Mouse (Mus musculus) layer of hippocampus, adult 2 months (tissue): ENCODE measurements around the gene Foxi2. TPM values are rescaled to one million over a fixed set of nuclear protein-coding genes. Genes with fewer than 3 reads are reported as not detected.

Experiments used
- DNase-seq, 2 experiments: peaks; one replicate each; pipeline ENCODE4 v3.0.0; 2022; ENCODE audit warnings: low spot score in 2 of 2
- H3K27ac ChIP-seq: fragments of 200-600 bp; 2 replicates; pipeline ENCODE4 v1.8.1; 2022
- H3K4me3 ChIP-seq: fragments of 200-600 bp; 2 replicates; pipeline ENCODE4 v1.8.1; 2022; ENCODE audit warnings: mild to moderate bottlenecking
- CTCF ChIP-seq: fragments of 200-600 bp; conservative IDR thresholded peaks from 2 replicates; pipeline ENCODE4 v1.8.1; 2022; ENCODE audit warnings: antibody characterized with exemption, mild to moderate bottlenecking, moderate library complexity
- long read RNA-seq, 2 experiments: library from polyadenylated mRNA; stranded (forward); transcript quantifications; one replicate each; pipeline ENCODE4 v2.0.0; 2021; ENCODE audit warnings: borderline mapping rate in 2 of 2
- total RNA-seq, 2 experiments: library from RNA; stranded (reverse); gene quantifications; 2 replicates each; pipeline ENCODE4 v1.2.3; 2021

Gene Foxi2
- total RNA-seq, result not detected
- long read RNA-seq, experiment 1, result 0 reads
- long read RNA-seq, experiment 2, result 0 reads

DNA sequence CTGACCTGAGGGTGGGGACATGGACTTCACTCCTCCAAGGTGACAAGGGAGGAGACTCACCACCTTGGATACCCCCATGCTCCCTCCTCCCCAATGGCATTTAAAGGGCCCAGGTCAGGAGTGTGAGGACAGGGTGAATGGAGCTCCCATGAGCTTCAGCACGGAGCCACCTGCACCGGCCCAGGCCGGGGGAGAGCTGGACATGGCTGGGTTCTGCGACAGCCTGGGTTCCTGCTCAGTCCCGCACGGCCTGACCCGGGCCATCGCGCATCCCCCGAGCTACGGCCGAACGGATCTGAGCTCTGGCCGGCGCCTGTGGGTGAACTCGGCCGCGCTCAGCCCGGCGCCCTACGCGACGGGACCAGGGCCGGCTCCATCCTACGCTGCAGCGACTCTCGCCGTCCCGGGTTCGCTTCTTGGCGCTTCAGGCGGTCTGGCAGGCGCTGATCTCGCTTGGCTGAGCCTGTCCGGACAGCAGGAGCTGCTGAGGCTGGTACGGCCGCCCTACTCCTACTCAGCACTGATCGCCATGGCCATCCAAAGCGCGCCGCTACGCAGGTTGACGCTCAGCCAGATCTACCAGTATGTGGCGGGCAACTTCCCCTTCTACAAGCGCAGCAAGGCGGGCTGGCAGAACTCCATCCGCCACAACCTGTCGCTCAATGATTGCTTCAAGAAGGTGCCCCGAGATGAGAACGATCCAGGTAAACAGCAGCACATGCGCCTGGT is at the start of gene Foxi2:
Gene Foxi2 (plus strand): TSS at position 72 of the 729 bp plus-strand sequence.
- no peak within 1 kb of the TSS for H3K27ac ChIP-seq
- no peak for TF ChIP-seq CTCF
- peak within 1 kb of the TSS; percentile 23 for H3K4me3 ChIP-seq
- DNase-seq, result no peak

DNA sequence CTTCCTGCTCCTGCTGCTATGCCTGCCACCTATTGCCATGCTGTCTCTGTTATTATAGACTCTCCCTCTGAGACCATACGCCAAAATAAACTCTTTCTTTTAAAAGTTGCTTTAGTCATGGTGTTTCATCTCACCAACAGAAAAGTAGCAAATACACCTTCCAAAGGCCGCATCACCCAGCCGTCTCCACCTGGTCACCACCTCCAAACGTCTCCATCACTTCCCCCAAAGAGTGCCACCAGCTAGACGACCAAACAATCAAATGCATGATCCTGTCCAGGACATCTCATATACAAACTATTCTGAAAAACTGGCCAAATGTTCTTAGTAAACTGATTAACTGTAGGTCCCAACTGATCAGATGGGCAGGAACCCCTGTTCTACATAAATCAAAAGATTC is 45.5 kb upstream of the Foxi2 start:
- no peak for TF ChIP-seq CTCF
- Histone ChIP-seq H3K27ac (no peak overlapping the region), H3K4me3 (no peak overlapping the region)
- DNase-seq, result no peak

DNA sequence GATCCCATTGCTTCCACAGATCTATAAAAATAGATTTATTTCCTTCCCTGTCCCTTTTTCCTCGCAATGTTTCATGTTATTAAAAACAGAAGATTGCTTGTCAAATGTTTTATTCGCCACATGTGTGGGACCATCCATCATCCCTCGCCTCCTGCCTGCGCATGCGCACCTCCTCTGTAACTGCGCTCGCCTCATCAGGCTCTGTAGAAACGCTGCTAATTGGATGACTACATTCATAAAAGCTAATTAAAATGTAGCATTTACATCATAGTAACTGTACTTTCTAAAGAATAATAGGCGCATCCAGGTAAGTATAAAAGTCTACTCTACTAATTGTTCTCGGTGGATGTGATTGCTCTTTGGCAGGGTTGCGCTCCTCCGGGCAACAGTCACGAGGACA is 34.1 kb upstream of the Foxi2 start:
- TF ChIP-seq CTCF, result no peak
- H3K27ac ChIP-seq, result no peak overlapping the region
- peak; percentile 10 to 34 for DNase-seq
- H3K4me3 ChIP-seq, result peak overlapping the region; percentile 43

DNA sequence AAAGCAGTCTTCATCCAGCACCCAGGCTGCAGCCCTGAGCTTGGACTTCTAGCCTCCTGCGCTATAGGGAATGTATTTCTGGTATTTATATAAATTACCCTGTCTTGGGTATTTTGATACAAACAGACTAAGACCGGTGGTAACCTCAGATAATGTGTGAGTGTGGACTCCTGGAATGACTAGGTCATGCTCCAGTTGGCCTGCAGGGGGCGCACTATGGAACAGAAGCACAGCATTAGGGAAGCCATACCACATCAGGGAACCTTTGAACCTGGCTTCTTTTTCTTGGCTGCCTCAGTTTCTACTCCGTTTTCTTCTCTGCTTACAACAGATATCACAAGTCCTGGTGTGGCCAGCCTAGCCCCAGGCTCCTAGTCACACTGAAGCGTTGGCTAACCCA is 33.2 kb upstream of the Foxi2 start:
- no peak for DNase-seq
- Histone ChIP-seq H3K4me3 (no peak overlapping the region), H3K27ac (no peak overlapping the region)
- TF ChIP-seq CTCF, result peak; percentile 69

DNA sequence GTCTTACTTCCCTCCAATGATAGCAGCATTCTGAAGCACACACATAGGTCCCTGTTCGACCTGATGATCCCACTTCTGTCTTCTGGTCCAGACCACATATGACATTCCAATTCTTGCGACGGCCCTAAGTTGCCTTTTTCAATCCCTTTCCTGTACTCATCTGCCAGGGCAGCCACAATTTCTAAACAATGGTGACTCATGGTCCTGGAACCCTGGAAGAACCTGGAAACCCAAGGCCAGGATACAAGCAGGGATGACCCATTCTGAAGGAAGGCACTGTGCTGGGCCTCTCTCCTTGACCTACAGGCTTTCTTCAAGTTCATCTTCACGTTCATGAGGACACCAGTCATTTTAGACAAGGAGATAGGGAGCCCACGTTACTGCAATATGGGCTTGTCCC is 31.8 kb upstream of the Foxi2 start:
- no peak for DNase-seq
- no peak for TF ChIP-seq CTCF
- H3K4me3 ChIP-seq, result no peak overlapping the region
- no peak overlapping the region for H3K27ac ChIP-seq

DNA sequence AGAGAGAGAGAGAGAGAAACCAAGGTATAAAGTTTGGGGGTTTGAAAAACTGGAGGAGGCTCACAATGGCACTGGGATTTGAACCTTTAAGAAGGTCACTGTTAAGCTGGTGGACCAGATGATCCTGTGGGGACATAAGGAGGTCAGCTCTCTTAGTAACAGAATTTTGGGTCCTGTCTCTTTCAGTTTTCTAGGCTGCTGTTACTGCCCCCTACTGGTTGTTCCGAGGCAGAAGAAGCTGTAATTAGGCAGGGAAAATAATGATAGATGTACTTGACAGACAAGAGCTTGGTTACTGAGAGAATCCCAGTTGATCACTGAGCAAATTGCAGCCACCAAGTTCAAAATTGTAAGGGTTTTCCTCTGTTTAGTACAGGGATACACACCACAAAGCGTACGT is 21.1 kb upstream of the Foxi2 start:
- peak; percentile 79 for TF ChIP-seq CTCF
- Histone ChIP-seq H3K27ac (no peak overlapping the region), H3K4me3 (no peak overlapping the region)
- DNase-seq, result no peak

DNA sequence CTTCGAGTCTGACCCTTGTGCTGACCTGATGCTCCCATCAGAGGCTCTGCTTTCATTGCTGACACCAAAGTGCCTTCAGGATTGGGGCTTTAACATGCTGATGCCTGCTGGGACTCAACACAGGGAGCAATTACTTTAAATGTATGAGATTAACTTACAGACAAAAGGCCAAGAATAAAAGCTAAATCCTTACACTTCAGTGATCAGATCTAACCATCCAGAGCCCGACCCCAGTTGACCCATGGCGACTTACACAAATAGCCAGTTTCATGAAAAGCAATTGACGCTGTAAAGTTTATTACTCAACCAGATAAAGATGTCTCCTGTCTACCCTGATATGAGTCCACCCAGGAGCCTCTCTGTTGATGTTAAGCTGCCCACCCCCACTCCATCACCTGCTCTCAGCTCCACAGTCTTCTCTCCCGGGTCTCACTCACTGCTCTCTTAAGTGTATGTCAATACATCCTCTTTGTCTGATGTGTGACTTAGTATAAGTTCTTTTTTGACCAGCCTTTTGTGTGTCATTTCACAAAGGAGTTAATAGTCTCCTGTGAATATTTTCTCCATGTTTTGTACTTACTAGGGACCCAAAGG is 17.1 kb upstream of the Foxi2 start:
- Histone ChIP-seq H3K27ac (no peak overlapping the region), H3K4me3 (no peak overlapping the region)
- TF ChIP-seq CTCF, result no peak
- DNase-seq, result no peak

DNA sequence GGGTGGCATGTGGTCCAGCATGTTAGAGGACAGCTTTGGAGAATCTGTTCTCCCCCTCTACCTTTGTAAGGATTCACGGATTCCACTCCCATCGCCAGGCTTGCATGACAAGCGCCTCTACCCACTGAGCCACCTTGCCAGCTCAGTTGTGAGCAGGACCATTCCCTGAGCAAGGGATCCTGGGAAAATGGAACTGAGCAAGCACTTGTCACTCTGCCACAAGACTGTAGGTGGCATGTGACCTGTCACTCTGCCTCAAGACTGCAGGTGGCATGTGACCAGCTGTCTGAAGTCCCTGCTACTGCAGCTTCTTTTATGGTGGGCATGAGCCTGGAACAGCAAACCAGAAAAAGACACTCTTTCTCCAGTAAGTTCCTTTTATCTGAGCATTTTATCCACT is 15.7 kb upstream of the Foxi2 start:
- H3K27ac ChIP-seq, result no peak overlapping the region
- 0 out of 2 replicates have a peak, but pooled peaks have one; percentile 4 for TF ChIP-seq CTCF
- H3K4me3 ChIP-seq, result no peak overlapping the region
- DNase-seq, result no peak

DNA sequence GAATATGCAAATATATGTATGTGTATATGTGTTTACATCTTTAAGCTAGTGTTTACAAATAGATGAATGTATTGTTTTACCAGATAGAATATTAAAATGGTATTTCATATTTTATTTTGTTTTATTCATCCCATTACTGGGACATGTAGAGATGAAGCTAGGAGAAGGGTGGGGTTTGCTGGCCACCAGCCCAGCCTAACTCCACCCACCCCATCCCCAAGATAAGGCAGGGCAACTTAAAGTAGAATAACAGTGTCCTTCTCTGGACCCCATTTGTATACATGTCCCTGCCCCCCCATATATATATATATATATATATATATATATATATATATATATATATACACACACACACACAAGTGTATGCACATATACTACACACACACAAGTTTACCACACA is 14.9 kb upstream of the Foxi2 start:
- TF ChIP-seq CTCF, result no peak

DNA sequence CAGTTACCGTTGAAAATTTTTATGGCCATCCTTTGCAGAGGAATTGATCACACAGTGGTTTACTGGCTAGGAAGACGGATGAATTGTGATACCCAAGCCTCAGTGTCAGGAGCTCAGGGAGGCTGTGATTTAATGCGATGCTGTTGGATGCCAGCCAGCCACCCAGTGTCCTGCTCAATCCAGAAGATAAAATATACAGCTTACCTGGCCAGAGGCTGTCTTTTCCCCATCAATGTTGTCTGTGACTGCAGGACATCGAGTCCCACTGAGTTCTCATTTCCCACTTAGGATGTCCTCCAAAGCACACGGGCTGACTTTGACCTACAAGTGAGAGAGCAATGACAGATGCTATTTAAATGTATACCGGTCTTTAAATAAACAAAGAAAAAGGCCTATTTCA is 13.0 kb upstream of the Foxi2 start:
- no peak overlapping the region for H3K4me3 ChIP-seq
- DNase-seq, result no peak
- no peak for TF ChIP-seq CTCF
- H3K27ac ChIP-seq, result no peak overlapping the region

More for the DNA sequence above, 14.9 kb upstream of the Foxi2 start:
- Histone ChIP-seq H3K27ac (no peak overlapping the region), H3K4me3 (no peak overlapping the region)
- DNase-seq, result no peak

DNA sequence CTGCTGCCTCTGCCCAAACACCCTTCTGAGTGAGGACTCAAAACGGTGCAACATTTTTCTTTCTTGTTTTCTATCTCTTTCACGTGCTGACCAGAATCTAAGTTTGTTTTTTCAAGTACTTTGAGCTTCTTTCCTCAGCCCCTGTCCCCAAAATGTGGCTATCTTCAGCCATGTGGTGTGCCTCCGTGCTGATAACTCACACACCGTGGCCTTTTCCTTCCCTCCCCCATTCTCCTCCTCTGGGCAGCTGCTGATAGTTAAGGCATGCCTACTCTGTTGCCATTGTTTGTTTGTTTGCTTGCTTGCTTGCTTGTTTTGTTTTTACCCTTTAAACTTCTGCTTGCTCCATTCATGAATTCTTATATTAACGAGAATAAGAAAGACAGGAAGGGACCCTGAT is 12.2 kb upstream of the Foxi2 start:
- H3K27ac ChIP-seq, result no peak overlapping the region
- no peak overlapping the region for H3K4me3 ChIP-seq
- no peak for TF ChIP-seq CTCF
- DNase-seq, result no peak

DNA sequence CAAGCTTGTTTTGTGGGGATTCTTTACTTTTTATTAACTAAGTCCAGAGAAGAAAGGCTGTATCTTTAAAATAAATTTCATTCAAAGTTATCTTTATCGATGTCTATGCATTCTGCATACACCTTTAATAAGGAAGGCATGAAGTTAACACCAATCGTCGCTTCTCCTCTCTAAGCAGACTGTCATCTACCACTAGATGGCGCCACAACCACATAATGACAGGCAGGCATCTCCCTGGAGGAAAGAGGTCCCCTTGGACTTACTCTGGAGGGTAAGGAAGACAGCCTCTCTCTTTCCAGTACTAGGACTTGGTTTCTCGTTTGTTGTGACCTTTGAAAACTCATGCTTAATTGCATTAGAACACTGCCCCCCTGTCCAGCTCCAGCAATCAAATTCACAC is 6.7 kb upstream of the Foxi2 start:
- no peak overlapping the region for H3K27ac ChIP-seq
- peak; percentile 97 for TF ChIP-seq CTCF
- peak; percentile 82 to 91 for DNase-seq
- no peak overlapping the region for H3K4me3 ChIP-seq

DNA sequence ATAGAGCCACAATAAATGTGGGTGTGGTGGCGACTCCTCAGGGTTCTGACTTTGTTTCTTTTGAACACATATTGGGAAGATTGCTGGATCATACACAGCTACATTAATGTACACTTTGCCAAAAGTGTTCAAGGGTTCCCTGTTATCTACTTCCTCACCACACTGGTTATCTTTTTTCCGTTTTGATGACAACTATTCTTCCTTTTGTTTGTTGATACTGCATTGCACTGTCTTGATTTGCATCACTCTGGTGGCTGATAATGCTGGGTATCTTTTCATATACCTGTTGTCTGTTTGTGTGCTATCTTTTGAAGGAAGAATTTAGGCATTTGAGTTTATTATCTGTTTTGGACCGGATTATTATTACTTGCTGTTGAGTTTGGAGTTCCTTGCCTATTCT is 3.3 kb upstream of the Foxi2 start:
- no peak for TF ChIP-seq CTCF
- Histone ChIP-seq H3K4me3 (no peak overlapping the region), H3K27ac (no peak overlapping the region)
- DNase-seq, result no peak

DNA sequence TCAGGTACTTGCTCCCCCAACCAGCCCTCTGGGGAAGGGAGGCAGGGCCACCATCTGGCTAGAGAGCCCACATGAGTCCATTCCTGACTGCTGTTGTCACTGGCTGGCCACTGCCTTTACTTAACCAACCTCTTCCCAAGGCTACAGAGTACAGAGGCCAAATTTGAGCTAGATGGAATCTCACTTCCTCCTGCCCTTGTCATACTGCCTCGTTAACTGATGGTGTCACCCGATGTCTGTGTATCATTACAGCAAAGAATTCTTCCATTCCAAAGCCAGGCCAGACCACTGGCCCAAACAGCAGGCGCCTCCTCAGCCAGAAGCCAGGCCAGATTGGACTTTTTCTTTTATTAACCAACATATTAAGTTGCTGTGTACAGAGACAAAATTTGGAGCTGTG is 1.6 kb upstream of the Foxi2 start:
- peak; percentile 66 for TF ChIP-seq CTCF

More for the DNA sequence above, 1.6 kb upstream of the Foxi2 start:
- Histone ChIP-seq H3K4me3 (no peak overlapping the region), H3K27ac (no peak overlapping the region)
- no peak for DNase-seq
